Mouse (Mus musculus) forelimb bud, embryonic 11.5 days (tissue): ENCODE data around the gene Arrb2.
"Not testable (repeated sequence)": the region's sequence is repeated elsewhere in the genome, so short reads cannot be mapped to it uniquely, and the experiment has no call there.

ENCODE experiments used
- DNase-seq: peaks from one replicate; pipeline ENCODE4 v3.0.0-alpha.2; 2012; ENCODE audit warnings: low read depth, low spot score

Gene Arrb2

DNA sequence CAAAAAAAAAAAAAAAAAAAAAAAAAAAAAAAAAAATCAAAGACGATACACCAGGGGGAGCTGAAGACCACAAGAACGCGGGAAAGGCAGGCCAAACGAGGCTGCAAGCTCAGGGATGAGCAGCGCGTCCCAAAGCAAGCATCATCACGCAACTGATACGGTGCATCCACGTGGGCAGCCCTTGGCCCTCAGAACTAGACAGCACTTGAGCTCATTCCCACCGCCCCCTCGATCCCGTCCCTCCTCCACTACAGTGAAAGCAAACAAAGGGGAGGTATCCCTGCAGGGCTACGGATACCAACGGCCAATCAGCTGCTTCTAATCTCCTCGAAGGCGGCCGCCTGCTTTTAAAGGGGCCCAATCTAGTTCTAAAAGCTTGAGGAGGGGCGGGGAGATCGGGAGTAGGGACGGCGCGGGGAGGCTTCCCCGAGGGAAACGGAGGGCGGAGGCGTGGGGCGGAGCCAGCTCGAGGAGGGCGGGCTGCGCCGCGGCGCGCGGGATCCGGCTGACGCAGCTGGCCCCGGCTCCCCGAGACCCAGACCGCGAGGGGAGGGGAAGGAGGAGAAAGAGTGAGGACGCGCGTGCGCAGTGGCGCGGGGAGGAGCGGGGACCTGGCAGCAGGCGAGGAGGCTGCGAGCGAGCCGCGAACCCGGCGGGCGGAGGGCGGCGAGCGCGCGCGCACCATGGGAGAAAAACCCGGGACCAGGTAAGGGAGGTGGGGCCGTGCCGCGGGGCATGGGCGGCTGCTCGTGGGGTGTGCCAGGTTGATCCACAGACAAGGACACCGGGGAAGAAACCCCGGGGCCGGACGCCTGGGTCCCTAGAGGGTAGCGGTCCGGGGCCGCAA lies at the start of gene Arrb2:
Gene Arrb2 (plus strand): TSS at position 588 of the 847 bp plus-strand sequence.
- peak; percentile 98 for DNase-seq

DNA sequence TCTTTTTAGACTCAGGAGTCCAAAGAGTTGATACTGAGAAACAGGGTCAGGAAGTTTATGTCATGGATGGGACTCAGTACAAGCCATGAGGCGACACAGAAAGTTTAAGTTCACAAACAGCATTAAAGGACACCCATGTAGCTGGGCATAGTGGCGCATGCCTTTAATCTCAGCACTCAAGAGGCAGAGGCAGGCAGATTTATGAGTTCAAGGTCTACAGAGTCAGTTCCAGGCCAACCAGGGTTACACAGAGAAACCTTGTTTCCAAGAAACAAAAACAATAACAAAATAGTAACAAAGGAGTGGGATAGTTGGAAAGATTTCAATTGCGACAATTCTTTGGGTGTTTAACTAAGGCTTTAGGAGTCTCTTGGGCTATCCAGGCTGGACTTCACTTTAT lies 48.3 kb upstream of the Arrb2 start:
- no peak for DNase-seq

DNA sequence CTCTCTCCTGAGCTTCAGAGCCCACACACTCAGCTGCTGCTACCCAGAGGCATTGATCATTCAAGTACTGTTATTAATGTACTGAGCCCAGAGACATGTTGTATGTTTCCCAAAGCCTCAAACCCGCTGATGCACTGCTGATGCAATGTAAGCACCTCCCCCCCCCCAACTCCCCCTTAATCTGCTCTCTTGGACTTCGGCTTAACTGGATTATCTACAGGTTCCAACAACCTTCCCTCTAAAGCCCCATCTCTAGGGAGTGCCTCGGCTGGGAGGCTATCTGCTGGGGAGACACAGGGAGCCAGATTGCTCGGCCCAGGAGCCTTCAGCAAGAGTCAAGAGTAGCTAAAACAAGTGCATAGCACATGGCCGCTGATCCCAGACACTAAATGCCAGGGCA lies 45.0 kb upstream of the Arrb2 start:
- no peak for DNase-seq

DNA sequence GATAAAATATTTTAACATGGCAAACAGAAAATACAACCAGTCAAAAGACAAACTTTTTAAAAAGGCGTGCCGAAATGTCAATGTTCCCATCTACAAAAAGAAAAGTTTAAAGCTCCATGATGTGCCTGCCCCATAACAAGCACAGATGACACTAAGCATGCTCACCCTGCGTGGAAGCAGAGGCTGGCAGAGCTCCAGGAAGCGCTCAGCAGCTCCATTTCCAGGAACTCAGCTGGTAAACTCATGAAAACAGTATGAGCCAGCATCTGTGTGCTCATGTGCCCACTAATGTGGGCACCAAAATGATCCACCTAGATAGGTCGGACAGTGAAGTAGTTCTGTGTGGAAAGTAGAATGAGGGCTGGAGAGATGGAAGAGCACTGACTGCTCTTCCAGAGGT lies 43.0 kb upstream of the Arrb2 start:
- DNase-seq = no peak

DNA sequence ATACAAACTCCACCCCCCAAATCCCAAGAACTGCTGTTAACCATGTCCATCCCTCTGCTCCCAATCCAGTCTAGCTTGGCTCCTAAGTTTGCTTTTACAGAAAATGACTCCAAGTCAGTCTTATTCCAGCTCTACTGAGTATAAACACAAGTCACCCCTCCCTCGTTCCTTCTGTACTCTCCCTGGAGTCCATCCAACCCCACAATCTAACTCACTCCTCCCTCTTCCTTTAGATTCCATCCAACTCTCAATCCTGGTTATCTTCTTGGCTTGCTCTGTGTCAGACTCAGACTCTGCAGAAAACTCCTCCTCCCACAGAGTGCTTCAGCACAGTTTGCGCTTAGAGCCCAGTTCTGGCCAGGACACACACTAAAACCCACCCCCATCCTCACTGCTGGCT lies 28.8 kb upstream of the Arrb2 start:
- no peak for DNase-seq

DNA sequence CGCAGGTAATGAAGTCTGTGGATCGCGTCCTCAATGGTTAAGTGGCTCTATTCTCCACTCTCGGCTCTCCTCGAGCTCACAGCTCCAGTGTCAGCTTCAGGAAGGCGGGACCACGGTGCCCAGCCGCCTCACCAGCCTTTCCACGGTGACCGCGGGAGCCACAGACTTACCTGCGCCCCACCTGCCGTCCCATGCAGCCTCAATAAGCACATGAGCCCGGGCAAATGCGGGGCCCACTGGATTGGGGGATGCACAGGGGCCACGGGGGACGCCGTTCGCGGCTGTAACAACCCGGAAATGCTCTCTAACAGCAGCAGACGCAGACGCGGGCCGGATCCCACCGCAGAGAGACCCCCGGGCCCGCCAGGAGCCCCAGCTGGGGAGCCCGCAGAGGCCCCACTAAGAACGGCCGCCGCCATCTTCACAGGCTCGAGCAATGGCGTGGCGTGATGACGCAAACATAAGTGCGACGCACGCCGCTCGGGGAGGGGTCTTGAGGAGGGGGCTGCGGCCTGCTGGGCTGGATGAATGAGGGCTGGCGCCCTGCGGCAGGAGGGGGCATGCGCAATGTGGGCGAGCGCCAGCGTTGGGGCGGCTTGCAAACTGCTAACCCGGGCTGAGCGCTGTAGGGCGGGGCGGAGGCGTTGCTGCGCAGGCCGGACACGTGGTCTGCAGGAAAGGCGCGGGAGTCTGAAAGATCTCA lies 22.7 kb upstream of the Arrb2 start, which contains the start of gene Pelp1:
Gene Pelp1 (minus strand): TSS at position 438 of the 703 bp plus-strand sequence.
- DNase-seq = peak; percentile 98

DNA sequence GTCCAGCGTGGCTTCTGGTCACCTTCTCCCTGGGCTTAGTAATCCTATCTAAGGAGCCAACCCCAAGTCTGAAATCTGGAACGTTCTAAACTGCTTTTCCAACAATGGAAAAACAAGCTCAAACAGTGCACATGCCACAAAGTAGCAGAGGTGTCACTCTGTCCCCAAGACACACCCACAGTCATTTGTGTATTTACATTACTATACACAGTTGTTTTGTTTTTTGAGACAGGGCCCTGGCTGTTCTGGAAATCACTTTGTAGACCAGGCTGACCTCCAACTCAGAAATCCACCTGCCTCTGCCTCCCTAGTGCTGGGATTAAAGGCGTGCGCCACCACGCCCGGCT lies 22.2 kb upstream of the Arrb2 start:
- no peak for DNase-seq

DNA sequence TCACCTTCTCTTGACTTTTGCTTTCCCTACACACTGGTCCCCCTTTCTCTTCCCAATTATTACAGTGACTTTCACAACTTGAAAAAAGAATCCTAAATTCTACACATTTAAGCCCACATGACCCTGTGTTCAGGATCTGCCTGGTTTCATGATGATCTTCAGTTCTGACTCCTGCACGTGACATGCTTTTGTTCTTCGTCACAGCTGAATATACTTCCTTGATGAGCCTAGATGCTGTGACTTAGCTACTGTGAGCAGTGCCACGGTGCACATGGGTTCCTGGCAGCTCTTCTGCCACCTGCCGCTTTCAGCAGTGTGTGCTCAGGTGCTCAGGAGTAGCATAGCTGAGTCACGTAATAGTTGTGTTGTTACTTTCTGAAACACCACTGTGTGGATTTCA lies 19.8 kb upstream of the Arrb2 start:
- no peak for DNase-seq

DNA sequence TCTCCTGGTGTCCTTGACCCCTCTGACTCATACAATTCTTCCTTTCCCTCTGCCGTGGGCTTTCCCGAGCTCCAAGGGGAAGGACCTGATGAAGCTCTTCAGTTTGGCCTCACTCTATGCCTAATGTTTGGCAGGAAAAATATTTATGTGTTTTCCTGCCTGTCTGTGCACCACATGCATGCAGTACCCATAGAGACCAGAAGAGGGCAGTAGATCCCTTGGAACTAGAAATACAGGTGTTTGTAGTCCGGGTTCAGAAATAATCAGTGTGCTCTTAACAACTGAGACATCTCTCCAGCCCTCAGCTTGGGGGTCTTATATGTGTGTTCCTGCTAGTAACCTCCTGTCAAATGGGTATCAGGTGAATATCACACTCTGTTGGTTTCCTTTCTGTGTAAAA lies 18.5 kb upstream of the Arrb2 start:
- peak; percentile 86 for DNase-seq

DNA sequence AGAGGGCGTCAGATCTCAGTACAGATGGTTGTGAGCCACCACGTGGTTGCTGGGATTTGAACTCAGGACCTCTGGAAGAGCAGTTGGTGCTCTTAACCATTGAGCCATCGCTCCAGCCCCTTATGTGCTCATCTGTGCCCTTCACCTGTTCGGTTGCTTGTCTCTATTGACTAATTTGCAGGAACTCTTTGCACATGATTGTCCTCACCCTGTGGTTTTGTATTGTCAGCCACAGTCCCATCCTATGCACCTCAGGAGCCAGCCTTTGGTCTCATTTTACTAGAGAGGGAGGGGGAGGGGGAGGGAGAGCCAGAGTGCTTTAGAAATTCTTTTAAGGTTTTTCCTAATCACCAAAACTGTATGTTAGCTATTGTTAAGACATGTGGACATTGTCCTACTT lies 14.2 kb upstream of the Arrb2 start:
- DNase-seq = no peak

DNA sequence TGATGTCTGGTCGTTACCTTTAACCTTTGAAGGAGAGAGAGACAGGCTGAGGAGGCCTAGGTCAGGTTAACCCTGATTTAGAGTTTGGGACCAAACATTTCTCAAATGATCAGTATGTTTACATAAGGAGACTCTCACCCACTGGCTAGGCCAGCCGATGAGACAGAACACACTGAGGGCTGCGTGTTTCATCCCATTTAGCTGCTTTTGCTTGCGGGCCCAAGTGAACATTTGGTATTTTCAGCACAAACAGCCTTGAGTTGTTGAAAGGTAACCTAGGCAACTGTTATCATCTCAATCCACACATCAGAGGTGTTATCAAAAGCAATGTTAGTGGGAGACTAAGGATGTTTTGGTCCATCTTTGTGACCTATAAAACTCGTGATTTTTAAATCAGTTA lies 12.9 kb upstream of the Arrb2 start:
- DNase-seq = no peak

DNA sequence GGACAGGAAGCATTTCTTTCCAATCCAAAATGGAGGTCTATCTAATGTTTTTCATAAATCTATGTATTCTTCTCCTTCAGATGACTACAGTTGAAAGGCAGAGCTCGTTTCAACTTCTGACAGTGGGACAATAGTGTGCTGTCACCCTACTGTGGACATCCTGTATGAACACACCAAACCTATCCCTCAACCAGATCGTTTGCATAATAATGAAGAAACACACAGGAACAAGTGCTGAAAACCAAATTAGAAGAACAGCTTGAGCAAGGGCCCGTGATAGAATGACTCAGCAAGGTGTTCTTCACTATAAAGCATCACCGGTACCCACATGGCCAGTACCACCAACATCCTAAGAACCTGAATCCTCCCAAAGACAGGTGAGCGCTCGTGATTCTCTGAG lies 5.8 kb upstream of the Arrb2 start:
- DNase-seq = not testable (repeated sequence)

DNA sequence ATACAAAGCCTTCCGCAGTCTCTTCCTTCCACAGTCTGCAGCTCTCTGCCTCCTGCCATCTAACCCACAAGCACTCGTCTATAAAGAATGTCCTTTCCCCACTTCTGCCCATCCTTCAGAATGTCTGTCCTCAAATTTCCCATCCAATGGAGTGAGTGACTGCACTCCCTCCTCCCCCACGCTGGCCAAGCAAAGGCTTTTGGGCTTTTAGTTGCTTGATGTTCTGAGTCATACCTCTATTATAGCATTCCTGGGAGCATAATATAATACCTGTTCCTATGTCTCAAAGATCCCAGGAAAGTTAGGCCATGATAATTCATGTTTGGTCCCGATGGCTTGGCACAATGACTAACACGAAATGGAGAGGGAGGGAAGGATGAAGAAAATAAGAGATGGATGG lies 861 bp upstream of the Arrb2 start:
- no peak for DNase-seq

DNA sequence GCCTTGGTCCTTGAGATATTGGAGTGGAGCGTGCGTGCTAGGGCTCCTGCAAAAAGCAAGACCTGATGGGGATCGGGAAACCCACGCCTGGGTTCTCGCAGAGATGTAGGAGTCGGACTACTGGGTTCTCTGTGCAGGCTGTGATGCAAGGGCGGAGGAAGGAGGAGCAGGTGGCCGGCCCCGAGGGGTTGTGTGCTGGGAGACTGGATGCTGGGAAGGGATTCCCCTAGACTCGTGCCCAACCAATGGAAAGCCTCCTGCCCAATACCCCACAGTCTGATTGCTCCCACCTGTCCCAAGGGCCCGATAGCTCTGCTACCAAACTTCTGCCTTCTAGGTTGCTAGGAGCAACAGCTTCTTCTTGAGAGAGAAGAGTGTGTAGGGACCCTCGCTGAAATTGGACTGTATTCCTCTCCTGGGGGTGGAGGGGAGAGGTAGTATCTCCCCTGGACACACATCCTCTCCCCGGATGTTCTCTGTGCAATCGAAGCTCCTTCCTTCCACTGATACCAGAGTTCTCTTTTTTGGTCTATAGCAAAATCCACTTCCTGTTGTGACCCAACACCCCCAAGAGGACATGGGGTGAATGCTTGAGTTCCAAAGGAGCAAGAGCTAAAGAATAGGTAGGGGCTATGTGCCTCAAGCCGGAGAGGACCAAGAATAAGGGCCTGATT lies 597 bp downstream of the Arrb2 start:
- peak; percentile 28 for DNase-seq

DNA sequence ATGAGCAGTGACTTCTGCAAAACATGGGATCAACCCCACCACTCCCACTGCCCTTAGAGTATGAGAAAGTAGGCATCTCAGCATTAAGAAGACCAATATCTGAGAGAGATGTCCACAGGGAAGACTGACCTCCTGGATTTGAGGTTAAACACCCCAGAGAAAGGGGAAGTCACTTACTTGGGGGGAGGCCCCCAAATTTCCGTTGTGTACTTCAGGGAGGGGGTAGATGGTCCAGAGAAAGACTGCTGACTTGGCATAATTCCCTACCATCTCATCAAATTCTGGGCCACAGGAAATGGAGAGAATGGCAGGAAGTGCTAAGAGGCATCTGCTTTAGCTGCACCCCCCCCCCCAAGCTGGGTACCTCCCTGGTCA lies 1.1 kb downstream of the Arrb2 start:
- no peak for DNase-seq

DNA sequence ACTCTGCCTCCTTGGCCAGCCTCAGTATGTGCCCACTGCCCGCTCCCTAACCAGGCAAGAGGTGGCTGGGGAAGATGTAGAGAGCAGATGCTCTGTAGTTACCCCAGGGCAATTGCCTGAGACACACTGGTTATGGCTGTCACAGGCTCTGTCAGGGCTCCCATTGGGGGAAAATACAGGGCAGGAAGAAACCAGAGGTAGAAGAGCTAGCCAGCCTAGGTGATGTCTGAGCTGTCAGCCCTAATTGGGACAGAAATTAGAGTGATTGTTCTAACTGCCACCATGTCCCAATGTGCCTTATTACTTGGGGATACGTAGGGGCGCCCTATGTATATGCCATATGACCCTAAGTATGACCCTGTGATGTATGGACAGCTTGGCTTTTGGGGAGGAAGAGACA lies 1.5 kb downstream of the Arrb2 start:
- DNase-seq = no peak

DNA sequence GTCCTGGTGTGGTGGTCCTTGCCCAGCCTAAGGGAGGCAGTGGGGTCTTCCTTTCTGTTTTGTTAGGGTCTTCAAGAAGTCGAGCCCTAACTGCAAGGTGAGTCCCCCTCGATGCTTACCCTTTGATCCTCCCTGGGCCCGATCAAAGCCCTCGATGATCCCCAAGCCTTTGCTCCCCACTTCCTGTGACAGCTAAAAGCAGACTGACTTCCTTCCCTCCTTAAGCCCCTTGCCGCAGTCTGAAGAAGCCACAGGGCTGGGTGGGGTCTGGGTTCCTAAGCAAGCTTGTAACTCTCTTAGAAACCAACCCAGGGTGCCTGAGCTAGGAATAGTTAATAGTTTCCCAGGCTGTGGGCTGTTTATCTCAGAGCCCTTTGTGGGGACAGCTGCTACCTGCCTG lies 3.0 kb downstream of the Arrb2 start:
- DNase-seq = no peak

DNA sequence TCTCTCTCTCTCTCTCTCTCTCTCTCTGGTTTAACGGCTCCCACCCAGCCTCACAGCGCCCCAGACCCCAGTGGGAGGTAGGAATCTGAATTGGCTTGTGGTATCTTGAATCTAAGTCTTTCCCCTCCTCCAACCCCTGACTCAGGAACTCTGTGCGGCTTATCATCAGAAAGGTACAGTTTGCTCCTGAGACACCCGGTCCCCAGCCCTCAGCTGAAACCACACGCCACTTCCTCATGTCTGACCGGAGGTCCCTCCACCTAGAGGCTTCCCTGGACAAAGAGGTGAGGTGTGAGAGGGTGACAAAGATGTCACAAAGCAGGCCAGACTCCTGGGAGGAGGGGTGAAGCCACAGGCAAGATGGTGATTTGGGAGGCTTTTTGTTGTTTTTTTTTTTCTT lies 5.0 kb downstream of the Arrb2 start:
- DNase-seq = no peak

DNA sequence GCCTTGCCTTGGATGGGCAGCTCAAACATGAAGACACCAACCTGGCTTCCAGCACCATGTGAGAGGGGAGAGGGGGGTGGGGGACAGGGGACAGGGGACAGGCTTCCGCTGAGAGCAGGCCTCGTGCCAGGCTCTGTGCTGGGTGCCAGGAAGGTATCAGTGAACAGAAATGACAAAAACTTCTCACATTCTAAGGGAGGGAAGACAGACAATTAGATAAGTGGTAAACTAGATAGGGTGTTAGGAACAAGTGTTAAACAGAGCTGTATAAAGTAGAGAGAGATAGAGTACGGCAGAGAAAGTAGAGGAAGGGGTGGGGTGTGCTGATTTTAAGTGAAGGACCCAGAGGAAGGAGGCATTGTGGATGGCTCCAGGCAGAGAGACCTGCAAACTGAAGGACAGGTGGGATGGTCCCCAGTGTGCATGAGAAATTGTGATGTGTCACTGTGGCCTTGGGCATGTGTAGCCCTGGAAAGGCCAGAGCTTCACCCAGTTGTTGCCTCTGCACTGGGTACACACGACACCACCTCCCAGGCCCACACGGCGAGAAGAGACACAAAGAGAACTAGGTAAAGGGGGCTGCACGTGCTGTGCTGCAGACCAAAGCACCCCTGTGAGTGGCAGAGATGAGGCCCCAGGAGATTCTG lies 6.4 kb downstream of the Arrb2 start:
- no peak for DNase-seq

DNA sequence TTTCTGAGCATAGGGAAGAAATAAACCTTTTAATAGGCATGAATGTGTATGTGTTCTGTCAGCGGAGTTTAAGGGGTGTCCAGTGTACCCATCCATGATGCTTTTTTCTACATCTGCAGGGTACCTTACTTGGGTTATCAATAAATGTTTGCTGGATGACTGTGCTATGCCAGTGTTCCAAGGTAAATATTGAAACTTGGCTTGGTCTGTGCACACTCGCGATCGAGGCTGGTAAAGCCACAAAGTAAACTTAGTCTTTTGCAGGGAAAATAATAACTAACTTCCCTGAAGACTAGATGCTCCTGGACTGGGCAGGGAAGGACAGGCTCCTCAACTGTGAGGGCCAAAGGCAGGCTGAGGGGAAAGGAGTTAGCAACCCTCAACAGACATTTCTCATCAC lies 8.2 kb downstream of the Arrb2 start:
- no peak for DNase-seq

DNA sequence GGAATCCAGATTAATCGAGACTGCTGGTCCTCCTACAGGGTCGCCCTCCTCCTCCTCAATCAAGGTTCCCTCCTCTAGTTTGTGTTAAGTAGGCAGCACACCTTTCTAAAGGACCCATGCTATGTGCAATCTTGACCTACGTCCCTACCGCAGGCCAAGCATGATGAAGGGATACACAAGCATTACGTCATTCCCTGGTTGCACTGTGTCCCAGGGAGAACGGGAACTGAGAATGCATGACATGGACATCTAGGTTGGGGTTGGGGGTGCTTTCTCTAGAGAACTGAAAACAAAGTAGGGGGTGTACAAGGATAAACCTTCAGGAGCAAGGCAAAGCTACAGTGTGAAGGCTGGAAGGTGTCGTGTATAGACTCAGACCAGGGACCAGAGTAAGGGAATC lies 9.4 kb downstream of the Arrb2 start:
- DNase-seq = no peak

DNA sequence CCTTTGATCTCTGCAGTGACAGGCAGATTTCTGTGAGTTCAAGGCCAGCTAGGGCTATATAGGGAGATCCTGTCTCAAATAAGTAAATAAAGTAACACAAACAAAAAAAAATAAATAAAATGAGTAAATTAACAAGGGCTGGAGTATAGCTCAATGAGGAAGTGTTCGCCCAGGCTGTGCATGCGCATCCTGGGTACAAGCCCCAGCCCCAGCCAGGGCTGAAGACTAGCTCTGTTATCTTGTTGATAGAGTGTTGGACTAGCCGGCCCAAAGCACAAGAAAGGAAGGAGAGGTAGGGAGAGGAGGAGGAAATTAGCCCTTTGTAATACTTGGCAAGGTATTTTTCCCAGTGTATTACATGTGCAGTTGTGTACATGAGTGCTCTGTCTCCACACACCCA lies 11.5 kb downstream of the Arrb2 start:
- no peak for DNase-seq
